In genomic region chr9:83519081-83519480, GRCm38 (mm10) we compare ENCODE assay signal across 6 mouse cellular contexts. TPM values are rescaled to one million over a fixed set of nuclear protein-coding genes. Genes with fewer than 3 reads are reported as not detected.
DNase-seq lines count a peak whose midpoint lies in the region; ATAC-seq lines count a peak whose summit lies in the region.
"Not testable (repeated sequence)": the region's sequence is repeated elsewhere in the genome, so short reads cannot be mapped to it uniquely, and the experiment has no call there.

No protein-coding gene starts in this region.

- DNase-seq in embryo, embryonic 10 days (ENCODE audit: low spot score), result peak; percentile 8

- H3K4me2 ChIP-seq in forebrain, embryonic 15.5 days (replicated peaks); hindbrain, embryonic 16.5 days (ENCODE audit: low read length); midbrain, embryonic 12.5 days (replicated peaks); midbrain, embryonic 15.5 days; neural tube, embryonic 14.5 days (ENCODE audit: low read depth, low read length): not testable (repeated sequence)

- WGBS in forebrain, embryonic 15.5 days, result 61% methylated on average over 5 of the region's 5 CpGs
- WGBS in hindbrain, embryonic 16.5 days, result 82% methylated on average over 5 of the region's 5 CpGs
- 44% methylated on average over 5 of the region's 5 CpGs for WGBS in midbrain, embryonic 12.5 days
- 41% methylated on average over 5 of the region's 5 CpGs for WGBS in midbrain, embryonic 15.5 days
- WGBS in neural tube, embryonic 14.5 days, result 85% methylated on average over 5 of the region's 5 CpGs

- H3K27me3 ChIP-seq in forebrain, embryonic 15.5 days; hindbrain, embryonic 16.5 days (replicated peaks; ENCODE audit: control insufficient read depth, insufficient read depth, low read length); midbrain, embryonic 12.5 days; midbrain, embryonic 15.5 days (replicated peaks); neural tube, embryonic 14.5 days (ENCODE audit: control insufficient read depth, insufficient read depth, low read length): not testable (repeated sequence)

- H3K4me1 ChIP-seq in forebrain, embryonic 15.5 days; hindbrain, embryonic 16.5 days (ENCODE audit: control insufficient read depth, insufficient read depth, low read depth, low read length); midbrain, embryonic 12.5 days; midbrain, embryonic 15.5 days; neural tube, embryonic 14.5 days (ENCODE audit: control insufficient read depth, insufficient read depth, low read length): not testable (repeated sequence)

- H3K9ac ChIP-seq in forebrain, embryonic 15.5 days (replicated peaks); hindbrain, embryonic 16.5 days (ENCODE audit: low read depth, low read length); midbrain, embryonic 12.5 days (replicated peaks); midbrain, embryonic 15.5 days; neural tube, embryonic 14.5 days (replicated peaks; ENCODE audit: low read depth, low read length): not testable (repeated sequence)

- not testable (repeated sequence) for H3K4me3 ChIP-seq in forebrain, embryonic 15.5 days; hindbrain, embryonic 16.5 days (ENCODE audit: low read length); midbrain, embryonic 12.5 days; midbrain, embryonic 15.5 days; neural tube, embryonic 14.5 days (ENCODE audit: low read depth, low read length)

- H3K36me3 ChIP-seq in forebrain, embryonic 15.5 days; hindbrain, embryonic 16.5 days (ENCODE audit: control insufficient read depth, insufficient read depth, low read length); midbrain, embryonic 12.5 days; midbrain, embryonic 15.5 days (replicated peaks); neural tube, embryonic 14.5 days (ENCODE audit: control insufficient read depth, insufficient read depth, low read length): not testable (repeated sequence)

- H3K27ac ChIP-seq in forebrain, embryonic 15.5 days (replicated peaks); hindbrain, embryonic 16.5 days (ENCODE audit: low read depth, low read length); neural tube, embryonic 14.5 days (ENCODE audit: low read depth, low read length): not testable (repeated sequence)
- peak overlapping the region; percentile 68; the same call in 1 of the 2 replicates for H3K27ac ChIP-seq in midbrain, embryonic 12.5 days (replicated peaks)
- H3K27ac ChIP-seq in midbrain, embryonic 15.5 days, result peak overlapping the region; percentile 82

- 0 out of 2 replicates have a peak, but pooled peaks have one; percentile 29 for ATAC-seq in forebrain, embryonic 15.5 days (replicated peaks)
- peak; percentile 17; the same call in 1 of the 2 replicates for ATAC-seq in hindbrain, embryonic 16.5 days
- ATAC-seq in midbrain, embryonic 12.5 days (ENCODE audit: low FRiP score, low read depth), result peak; percentile 84
- peak; percentile 59 for ATAC-seq in midbrain, embryonic 15.5 days (replicated peaks)
- 0 out of 2 replicates have a peak, but pooled peaks have one; percentile 17 for ATAC-seq in neural tube, embryonic 14.5 days (ENCODE audit: low read depth)

- not testable (repeated sequence) for H3K9me3 ChIP-seq in forebrain, embryonic 15.5 days; hindbrain, embryonic 16.5 days (ENCODE audit: control insufficient read depth, low read length); midbrain, embryonic 12.5 days; midbrain, embryonic 15.5 days; neural tube, embryonic 14.5 days (ENCODE audit: control insufficient read depth, low read length)

RNA-seq across cellular contexts. Expression of gene Sh3bgrl2, which starts 29.0 kb away (rescaled TPM):
- 21.4 and 21.7 TPM in 2 replicates for polyA plus RNA-seq in forebrain, embryonic 15.5 days (2015; fragmentation: Nextera tagmentation; extraction: Ambion mirVana)
- 9.1 and 10.6 TPM in 2 replicates for polyA plus RNA-seq in hindbrain, embryonic 16.5 days (2015; fragmentation: Nextera tagmentation; extraction: Ambion mirVana)
- 6.6 and 10.9 TPM in 2 replicates for polyA plus RNA-seq in midbrain, embryonic 12.5 days (2016; fragmentation: Nextera tagmentation; extraction: Ambion mirVana)
- 7.7 and 8.8 TPM in 2 replicates for polyA plus RNA-seq in midbrain, embryonic 15.5 days (2015; fragmentation: Nextera tagmentation; extraction: Ambion mirVana)
- polyA plus RNA-seq in neural tube, embryonic 14.5 days (2014; fragmentation: Nextera tagmentation; extraction: Ambion mirVana), result 10.1 and 11.4 TPM in 2 replicates

Comparison
In these comparisons a context has a peak if more than half of its experiments do, and no peak if none do; other contexts are left out.
1. ATAC-seq: peak in every context shown above with its lines; median percentile 84 in midbrain, embryonic 12.5 days; 59 in midbrain, embryonic 15.5 days; 29 in forebrain, embryonic 15.5 days; 17 in hindbrain, embryonic 16.5 days; 17 in neural tube, embryonic 14.5 days.